Mouse (Mus musculus) erythroblast, embryonic 14.5 days (primary cell): Measurements from ENCODE around the gene Syngr4.

Experiments
- GATA1 ChIP-seq: IDR thresholded peaks from 2 replicates; pipeline ENCODE4 v1.6.1; 2012; ENCODE audit warnings: low read length, inconsistent platforms, mixed read lengths
- TAL1 ChIP-seq: IDR thresholded peaks from 3 replicates; pipeline ENCODE4 v1.6.1; 2012; ENCODE audit warnings: low read length, inconsistent platforms, mixed read lengths

- TF ChIP-seq GATA1 (peak; percentile 61; the same call in 1 of the 2 replicates), TAL1 (no peak)
Measured at GRCm38 (mm10) chr7:45865925-45866910, 30.3 kb downstream of the Syngr4 start.
